Mouse (Mus musculus): ENCODE measurements around the gene Fam181a.

Gene Fam181a

DNA sequence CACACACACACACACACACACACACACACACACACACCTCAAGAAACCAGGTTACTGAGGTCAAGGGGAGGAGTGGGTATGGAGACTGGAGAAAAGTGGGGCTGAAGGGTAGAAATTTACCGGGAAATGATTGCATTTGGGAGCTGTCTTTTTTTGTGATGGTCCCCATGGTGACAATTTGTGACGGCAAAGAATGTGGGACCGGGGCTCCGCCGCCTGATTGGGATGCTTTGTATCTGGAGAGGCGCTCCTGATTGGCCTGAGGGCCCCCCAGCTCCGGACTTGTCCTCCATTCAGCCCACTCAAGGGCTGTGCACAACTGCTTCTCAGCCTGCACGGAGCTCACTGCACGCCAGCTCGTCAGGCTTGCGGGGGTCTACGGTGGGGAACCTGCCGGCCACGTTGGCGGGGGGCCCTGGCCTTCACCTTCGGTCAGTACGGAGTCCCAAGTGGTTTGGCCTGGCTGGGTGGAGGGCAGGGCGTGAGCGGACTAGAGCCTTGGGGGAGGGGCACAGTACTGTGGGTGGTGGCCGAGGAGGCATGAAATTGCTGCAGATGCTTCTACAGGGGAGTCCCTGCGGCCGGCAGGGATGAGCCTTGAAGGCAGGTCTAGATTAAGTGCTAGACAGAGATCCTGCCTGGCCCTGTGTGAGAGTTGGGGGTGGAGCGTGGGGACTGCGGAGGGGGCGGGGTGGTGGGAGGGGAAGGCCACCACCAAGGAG lies 4.0 kb downstream of the Fam181a start:
- DNase-seq (ENCODE audit: low spot score), result peak; percentile 86

DNA sequence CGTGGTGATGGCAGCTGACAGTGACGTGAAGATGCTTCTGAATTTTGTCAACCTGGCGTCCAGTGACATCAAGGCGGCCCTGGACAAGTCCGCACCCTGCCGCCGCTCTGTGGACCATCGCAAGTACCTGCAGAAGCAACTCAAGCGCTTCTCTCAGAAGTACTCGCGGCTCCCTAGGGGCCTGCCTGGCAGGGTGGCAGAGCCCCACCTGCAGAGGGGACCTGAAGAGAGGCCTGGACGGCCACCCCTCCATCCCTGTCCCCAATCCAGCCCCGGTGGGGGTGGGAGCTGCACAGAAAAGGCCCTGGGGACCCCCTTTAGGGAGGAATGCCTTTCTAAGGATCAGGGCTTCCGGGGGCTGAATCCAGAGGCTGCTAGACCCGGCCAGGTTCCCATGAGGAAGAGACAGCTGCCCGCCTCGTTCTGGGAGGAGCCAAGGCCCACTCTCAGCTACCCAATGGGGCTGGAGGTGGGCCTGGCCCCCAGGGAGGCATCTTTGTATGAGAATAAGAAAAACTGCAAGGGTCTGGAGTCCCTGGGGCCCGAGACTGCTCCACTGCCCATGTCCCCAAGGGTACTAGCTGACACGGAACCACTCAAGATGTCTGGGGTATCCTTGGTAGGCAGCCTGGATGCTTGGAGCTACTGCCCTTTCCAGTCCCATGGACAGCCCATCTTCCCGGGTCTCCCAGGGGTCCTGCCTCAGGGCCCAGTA lies 5.2 kb downstream of the Fam181a start:
- DNase-seq (ENCODE audit: low spot score), result peak; percentile 13

DNA sequence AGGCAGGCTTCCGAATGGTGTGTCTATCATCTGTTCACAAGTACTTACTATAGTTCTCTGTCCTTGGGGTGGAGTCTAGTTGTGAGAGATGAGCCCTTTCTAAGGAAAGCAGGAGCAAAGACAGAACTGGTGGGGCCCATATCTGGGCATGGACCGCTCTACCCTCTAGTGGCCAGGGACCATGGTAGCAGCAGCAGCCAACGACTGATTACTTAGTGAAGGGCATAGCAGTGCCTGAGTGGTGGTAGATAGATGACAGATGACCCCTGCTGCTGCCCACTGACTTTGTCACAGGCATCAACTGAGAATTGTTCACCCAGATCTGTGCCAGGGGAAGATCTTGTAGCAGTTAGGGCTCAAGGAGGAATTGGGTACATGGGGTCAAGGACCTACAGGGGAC lies 12.0 kb downstream of the Fam181a start:
- peak; percentile 66 for DNase-seq (ENCODE audit: low spot score)

DNA sequence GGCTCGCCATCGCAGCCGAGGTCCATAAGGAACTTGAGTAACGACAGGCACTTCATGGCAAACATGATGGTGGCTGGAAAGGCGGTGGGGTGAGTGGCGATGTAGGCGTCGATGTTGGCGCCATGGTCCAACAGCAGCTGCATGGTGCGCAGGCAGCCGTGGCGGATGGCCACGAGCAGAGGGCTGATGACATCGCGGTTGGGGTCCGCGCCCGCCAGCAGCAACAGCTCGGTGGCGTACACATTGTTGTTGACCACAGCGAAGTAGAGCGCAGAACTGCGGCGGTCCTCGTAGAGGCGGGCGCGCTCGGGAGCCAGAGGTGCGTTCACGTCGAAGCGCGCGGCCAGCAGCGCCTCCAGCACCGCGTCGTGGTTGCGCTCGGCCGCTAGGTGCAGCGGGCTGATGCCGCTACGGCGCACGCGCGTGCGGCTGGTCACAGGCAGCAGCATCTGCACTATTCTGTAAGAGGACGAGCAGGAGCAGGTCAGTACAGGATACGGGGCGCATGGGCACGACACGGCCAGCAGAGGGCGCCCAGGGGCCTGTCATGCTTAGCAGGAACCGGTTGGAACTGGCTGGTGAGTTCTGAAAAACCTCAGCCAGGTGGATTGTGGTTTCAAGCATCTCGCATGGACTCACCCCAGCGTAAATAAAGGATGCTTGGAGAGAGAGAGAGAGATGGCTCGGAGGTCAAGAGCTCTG lies 14.5 kb downstream of the Fam181a start:
- DNase-seq (ENCODE audit: low spot score), result peak; percentile 97

DNA sequence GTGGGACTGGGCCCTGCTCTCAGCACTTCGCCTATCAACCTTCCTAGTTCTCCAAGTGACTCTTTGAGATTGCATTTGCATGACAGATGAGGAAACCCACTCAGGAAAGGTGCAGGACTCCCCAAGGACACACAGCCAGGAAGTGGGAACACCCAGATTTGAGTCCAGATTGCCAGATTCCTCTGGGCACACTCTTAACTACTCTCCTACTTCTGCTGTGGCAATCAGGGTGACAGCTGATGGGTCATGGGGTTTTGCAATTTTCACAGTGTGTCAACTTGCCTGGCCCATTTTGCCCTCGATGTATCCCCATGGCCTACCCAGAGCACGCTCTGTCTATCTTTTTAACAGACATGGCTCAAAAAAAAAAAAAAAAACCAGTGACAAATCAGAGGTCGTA lies 15.8 kb downstream of the Fam181a start:
- no peak for DNase-seq (ENCODE audit: low spot score)

DNA sequence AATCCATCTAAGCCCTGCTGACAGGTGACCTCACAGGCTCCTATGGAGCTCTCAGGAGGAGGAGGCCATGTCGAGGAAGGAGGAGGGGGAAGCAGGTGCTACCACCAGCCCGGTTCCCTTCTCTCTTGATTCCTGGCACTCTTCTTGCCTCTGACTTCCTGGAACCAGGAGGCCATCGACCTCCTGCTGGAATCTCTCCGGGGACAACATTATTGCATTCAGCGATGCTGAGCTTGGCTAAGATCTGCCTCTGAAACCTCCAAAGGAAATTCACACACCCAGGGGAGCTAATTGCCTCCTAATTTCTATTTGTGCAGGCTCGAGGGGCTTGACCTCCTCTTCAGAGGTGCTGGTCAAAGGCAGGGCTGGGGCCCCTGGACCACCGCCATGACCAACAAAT lies 16.3 kb downstream of the Fam181a start:
- DNase-seq (ENCODE audit: low spot score), result peak; percentile 39

DNA sequence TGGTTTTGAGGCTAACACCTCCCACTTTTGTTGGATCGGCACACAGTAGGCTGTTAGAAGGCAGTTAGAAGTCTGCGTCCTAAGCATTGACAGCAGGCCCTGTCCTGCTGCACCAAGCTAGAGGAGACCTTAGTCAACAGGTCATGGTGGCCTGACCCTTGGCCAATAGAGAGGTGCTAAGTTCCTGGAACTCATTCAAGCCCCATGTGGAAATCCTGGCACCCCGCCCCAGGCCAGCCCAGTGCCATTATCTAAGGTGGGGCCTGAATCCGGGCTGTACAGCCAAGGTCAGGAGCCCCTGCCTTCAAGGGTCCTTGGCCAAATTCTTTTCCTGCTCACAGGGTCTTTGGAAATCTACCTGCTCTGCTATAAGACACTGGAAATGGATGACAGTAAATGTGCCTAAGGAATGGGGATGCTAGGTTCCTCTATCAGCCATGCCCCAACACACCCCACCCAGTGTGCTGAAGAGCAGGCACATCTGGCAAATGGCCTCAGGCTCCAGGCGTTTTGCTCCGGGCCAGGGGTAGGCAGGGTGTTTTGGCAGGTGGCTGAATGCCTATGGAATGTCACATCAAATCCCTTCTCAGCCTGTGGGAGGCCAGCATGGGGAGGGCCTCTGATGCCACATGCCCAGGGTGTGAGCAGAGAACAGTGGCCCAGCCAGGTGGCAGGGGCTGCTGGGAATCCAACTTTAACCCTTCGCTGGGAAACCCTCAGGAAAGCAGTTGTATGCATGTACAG lies 17.8 kb downstream of the Fam181a start:
- DNase-seq (ENCODE audit: low spot score), result no peak

DNA sequence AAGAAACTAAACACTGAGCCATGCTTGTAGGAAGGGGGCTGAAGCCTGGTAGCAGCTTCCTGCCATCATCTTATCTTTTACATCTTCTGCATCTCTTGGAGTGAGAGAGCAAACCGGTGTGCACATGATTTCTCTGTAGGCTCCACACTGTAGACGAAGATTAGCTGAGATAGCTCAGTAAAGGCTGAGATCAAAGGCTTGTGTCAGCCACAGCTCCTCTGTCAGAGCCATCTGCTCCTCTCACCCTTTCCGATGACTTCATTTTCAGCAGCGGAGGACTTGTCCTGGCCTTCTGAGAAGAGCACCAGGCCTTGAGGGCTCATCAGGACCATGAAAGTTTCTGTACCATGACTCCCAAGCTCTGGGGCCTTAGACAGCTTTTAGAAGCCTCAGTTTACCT lies 20.7 kb downstream of the Fam181a start:
- no peak for DNase-seq (ENCODE audit: low spot score)

DNA sequence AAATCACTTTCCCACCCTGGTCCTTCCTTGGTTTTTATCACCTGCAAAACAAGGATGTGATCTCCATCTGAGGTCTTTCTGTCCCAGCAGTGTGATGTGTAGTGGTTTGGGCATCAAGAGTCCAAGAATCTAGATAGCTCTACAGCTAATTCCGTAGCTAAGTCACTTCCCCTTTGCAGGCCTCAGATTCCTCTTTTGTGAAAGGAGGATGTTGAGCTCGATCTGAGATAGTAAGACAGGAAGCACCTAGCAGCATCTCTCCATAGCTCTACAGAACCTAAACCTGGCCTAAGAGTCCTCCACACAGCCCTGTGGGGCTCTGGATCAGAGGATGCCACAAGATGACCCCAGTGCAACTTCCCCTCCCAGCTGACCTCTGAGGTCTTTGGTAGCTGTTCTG lies 22.1 kb downstream of the Fam181a start:
- DNase-seq (ENCODE audit: low spot score), result no peak

DNA sequence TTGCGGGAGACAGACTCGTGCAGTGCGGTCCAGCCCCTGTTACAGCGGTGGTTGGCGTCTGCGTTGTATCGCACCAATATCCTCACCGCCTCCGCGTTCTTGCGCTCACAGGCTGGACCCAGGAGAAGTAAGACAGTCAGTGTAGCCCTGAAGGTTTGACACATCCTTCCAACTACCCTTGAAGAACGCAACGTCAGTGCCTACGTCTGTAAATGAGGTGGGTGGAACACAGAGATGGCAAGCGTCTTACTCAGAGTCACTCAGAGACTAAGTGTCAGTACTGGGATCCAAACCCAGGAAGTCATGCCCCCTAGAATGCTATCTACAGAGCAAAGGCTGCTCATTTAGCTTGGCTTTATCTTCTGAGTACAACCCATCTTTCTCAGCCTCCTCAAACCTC lies 22.7 kb downstream of the Fam181a start:
- no peak for DNase-seq (ENCODE audit: low spot score)

DNA sequence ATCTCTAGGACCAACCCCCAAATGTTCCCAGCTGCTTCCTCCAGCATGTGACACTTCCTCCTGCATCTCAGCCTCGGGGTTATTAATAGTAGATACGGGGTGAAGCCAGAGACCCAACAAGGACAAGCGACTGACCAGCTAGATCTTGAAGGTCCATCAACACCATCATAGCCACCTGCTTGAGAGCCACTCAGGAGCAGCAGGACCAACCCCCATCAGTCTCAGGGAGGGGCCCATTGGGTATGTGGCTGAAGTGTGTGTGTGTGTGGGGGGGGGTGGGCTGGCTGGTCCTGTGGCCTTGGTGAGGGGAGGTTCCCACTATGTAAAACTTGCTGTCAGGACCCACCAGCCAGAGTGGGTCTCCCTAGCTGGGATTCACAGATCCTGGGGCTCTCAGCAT lies 26.0 kb downstream of the Fam181a start:
- no peak for DNase-seq (ENCODE audit: low spot score)

DNA sequence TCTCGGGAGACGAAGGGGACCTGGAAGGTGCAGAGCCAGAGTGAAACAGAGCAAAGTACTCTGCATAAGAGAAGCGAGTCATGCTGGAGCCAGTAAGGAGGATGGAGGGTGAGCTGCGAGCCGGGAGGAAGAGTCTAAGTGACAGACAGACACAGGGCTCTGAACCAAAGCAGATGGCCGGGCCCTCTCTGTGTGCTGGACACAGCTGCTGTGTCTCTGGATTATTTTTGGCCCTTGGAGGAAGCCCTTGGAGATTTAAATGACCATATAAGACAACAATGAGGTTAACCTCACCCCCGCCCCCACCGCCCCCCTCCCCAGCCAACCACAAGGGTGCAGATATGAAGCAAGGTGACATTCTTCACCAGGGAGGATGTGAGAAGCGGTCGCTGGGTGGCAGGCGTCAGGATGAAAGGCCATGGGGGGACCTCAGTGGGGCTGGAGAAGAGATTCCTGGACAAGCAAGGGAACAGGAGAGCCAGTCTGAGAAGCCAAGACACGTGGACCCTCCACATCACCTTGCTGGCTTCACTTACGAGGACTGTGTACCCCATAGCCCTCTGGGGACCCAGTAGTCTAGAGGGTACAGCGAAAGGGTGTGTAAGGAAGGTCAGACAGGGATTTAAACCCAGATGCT lies 27.5 kb downstream of the Fam181a start:
- DNase-seq (ENCODE audit: low spot score), result no peak

DNA sequence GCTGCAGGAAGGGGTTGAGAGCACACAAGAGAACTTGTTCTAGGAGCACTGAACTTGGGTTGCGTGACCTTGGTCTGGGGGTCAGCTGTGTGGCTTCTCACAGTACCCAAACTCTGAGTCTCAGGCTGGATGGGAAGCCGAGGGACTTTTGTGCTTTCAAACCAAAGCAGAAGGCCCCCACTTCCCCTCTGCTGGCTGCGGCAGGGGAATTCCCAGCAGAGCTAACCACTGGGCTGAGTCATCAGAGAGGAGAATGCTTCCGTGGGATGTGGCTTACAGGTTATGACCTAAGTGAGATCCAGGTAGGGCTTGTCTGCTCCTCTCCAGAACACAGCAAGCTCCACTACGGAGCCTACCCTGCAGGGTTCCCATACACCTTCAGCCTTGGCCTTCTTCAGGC lies 30.4 kb downstream of the Fam181a start:
- no peak for DNase-seq (ENCODE audit: low spot score)

DNA sequence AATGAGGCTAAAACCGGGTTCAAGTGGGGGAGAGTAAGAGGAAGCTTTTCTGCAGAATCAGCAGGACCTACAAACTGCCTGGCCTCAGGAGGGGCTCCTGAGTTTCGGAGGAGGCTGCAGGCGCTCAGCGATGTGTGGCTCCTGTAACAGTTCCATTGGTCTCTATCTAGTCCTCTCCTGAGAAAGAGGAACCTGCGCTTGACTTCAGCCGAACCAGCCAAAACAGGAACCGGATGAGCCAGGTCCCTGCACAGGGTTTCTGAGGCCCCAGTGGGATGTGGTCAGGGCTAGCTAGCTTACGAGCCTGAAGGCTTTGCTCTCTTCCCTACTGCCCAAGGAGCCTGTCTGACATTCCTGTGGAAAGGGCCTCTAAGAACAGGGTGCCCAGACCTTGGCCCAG lies 32.7 kb downstream of the Fam181a start:
- DNase-seq (ENCODE audit: low spot score), result no peak

DNA sequence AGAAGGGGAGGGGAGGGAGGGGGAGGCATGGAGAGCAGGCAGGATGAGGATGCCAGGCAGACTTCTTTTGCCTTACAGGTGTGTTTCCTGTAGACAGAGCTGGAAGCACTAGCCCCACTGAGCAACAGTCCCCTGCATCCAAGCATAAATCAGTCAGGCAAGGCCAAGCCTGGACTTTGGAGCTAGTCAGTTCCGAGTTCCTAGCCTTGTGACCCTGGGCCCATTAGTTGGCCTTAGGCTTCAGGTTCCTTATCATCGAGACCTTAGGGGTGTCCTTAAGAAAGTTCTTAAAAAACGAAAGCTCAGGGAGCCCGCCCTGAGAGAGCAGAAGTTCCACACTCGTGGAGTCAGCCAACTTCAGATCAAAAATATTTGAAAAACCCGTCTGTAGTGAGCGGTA lies 34.2 kb downstream of the Fam181a start:
- DNase-seq (ENCODE audit: low spot score), result no peak

DNA sequence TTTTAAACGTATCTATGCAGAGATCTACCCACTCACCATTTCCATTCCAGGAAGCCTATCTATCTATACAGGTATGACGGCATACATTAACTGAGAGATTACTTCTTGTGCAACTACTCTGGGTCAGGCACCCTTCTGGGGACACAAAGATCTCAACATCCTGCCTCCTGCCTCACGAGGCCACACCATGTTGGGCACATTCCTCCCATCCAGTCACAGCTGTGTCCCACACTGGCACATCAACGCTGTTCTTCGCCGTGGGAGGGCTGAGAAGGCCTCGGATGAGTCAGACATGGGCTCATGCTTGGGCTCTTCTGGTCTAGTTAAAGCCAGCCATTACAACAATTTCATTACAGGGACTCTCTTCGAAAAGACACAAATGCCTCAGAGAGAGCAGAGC lies 36.2 kb downstream of the Fam181a start:
- no peak for DNase-seq (ENCODE audit: low spot score)

DNA sequence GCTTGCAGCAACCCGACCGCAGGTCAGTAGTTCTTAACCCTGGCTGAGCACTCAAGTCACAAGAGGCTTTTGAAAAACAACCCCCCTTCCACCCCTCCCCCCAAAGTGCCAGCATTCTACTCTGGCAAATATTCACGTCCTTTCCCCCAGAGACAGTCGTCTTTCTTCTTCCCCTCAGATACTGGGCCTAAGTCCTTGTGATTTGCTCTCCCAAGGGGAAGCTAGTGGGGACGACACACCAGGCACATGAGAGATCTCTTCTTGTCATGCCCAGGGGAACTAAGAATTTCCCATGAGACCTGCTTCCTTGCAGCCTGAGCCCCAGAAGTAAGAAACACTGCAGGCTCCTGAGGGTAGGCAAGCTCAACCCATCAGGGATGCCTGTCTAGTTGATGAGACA lies 36.6 kb downstream of the Fam181a start:
- no peak for DNase-seq (ENCODE audit: low spot score)

DNA sequence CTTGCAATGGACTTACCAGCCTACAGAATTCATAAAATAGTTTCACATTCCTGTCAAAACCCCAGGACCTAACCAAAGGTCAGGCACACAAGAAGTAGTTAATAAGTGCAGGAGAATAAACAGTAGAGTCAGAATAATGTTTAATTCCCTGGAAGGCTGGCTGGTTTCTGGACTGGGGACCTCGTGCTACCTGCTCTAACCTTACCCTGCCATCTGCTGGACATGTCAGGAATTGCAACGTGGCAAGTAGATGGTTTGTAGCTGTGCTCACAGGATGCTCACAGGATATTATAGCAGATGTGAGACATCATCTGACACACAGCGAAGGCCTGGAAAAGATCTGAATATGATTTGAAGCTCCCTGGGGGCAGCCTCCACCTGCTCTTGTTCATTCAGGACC lies 37.7 kb downstream of the Fam181a start:
- peak; percentile 89 for DNase-seq (ENCODE audit: low spot score)

DNA sequence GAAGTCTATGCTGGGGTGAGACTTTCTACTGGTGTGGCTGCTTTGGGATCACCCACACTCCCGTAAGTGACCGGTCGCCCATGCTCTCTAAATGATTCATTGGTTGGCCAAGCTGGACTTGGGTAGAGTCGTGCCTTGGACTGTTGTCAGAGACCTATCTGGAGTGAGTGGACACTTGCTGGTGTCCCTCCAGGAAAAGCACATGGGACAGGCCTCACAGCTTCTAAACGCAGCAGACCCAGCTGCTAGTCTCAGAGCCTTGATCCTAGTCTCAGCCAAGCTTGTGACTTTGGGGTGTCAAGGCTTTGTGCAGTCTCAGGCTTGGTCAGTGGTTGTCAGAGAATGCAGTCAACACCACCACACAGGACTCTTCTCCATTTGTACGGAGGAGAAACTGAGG lies 42.0 kb downstream of the Fam181a start:
- DNase-seq (ENCODE audit: low spot score), result no peak

DNA sequence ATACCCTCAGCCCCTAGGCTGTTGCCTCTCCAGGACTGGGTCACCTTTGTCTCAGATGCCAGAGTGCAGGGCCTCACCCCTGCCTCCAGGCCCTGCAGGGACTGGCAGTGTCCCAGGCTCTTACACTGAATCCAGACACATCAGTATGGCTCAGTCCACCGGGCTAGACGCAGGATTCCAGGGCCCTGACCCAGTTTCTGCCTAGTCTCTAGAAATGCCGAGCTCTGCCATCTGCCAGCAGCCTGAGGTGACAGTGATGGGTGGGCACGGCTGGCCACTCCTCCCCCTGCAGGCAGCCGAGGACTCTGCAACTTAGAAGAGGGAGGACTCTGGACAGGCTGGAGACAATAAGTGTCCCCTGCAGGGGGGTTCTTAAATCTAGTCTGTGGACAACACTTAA lies 42.8 kb downstream of the Fam181a start:
- DNase-seq (ENCODE audit: low spot score), result peak; percentile 56

DNA sequence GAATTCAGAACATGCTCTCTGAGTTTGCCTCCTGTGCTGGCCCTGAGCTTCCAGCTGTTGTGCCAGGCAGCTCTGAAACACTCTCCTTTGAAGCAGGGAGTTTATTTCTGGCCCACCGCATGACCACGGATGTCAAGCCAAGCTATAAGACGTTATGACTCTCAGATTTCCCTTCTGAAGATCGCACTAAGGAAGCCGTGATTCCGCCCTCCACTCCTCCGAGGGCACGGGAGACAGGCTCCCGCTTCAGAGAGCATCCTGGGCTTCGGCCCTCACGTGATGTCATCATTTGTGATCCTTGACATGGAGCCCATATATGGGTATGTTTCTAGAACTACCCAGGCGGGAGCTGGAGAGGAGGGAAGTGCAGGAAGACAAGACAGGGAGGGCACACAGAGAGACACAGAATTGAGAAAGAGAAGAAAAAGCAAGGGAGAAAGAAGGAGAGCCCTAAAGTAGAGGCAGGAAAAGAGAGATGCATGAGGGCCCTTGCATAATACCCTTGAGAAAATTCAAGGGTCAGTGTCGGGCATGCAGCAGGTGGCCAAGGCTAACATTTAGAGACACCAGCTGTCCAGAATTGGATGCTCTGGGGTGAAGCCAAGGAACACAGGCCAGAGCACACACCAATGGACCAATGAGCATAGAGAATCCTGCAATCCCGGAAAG lies 45.1 kb downstream of the Fam181a start, which contains the start of gene Asb2:
Gene Asb2 (minus strand): TSS at position 256 of the 669 bp plus-strand sequence.
- no peak for DNase-seq (ENCODE audit: low spot score)

DNA sequence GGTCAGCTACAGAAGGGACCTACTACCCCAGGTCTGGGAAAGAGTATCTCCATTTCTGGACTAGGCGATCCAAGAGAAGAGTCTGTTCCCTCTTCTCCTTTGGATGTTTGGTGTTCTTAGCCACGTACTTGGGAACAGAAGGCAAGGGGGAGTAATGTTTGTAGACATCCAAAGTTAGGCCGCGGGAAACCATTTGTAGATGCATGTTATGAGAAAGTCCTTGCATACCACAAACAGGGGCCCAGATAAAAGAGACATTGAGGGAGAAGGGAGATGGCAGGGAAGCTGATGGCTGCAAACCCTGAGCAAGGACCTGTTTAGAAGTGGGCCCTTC lies 45.6 kb downstream of the Fam181a start:
- no peak for DNase-seq (ENCODE audit: low spot score)

All from embryo, embryonic 10.5 days (tissue).